Mouse (Mus musculus) brain, embryonic 14.5 days (tissue): Measurements from ENCODE around the gene Gpr25.

Experiments used
- CTCF ChIP-seq: fragments of 200-500 bp; IDR thresholded peaks from 2 replicates; pipeline ENCODE4 v1.5.1; 2012; ENCODE audit warnings: inconsistent platforms, mild to moderate bottlenecking, moderate library complexity, borderline replicate concordance; ENCODE audit not compliant: insufficient read depth, insufficient read length; ENCODE audit errors: extremely low read depth
- POLR2A ChIP-seq: fragments of 200-500 bp; IDR thresholded peaks from 2 replicates; pipeline ENCODE4 v1.6.1; 2012; ENCODE audit warnings: mild to moderate bottlenecking, inconsistent platforms, borderline replicate concordance; ENCODE audit not compliant: poor library complexity, insufficient read depth, insufficient read length, severe bottlenecking; ENCODE audit errors: extremely low read depth

GRCm38 (mm10) chr1:136228328-136229039, 32.2 kb downstream of the Gpr25 start:
- no peak for TF ChIP-seq POLR2A
- TF ChIP-seq CTCF, result no peak
